Mouse (Mus musculus): ENCODE data around the gene Pigq. TPM values are rescaled to one million over a fixed set of nuclear protein-coding genes. Genes with fewer than 3 reads are reported as not detected.

The Pigq gene
- polyA plus RNA-seq, 1 experiment = 156 TPM

DNA sequence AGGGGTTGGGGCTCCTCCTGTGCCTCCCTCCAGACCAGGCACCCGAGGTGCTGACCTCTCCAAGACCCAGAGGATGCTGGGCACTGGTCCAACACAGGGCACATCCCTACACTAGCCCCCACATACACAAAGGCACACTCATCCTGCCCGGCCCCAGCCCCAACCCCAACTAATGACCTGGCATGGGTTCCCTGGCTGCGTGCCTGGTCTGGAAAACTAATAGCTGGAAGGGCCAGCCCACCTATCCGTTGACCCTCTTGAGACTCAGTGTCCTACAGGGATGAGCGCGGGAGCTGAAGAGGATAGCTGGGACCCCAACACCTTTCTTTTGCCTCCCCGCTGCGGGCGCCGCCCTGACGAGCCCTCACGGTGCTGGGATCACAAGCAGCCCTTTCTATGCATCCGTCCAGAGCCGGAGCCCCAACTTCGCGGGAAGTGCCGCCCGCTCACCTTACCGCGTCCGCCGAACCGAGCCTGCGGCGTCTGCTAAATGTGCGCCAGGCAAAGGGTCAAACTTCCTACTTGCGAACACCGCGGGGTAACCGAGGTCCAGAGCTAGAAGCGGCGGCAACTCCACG lies 6.6 kb upstream of the Pigq start:
- Histone ChIP-seq H3K27ac (ENCODE audit: insufficient read depth, low read length) (no peak overlapping the region; the same call in 1 of the 2 replicates), H3K4me1 (ENCODE audit: control insufficient read depth, insufficient read depth, low read length) (no peaks in the 10 kb centered on the region)

DNA sequence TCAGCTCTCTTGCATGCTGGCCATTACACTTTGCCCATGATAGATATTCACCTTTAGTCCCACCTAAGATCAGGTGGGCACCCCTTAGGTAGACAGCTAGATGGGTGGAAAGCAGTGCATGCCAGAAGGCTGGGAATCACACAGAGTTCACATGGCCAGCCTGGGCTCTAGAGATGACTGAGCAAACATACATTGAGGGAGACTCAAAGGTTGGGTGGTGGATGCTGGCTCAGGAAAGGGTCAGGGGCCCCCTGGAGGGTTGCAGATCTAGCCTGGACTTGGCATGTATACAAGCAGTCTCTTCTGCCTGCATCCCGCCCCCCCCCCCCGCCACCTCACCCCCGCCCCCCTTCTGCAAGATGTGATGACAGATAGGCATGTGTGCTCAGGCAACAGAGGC lies 6.0 kb upstream of the Pigq start:
- TF ChIP-seq POLR2A (IDR thresholded peaks at IDR 0.05; ENCODE audit: extremely low read depth, insufficient read depth, low read length) (no peak), CTCF (IDR thresholded peaks at IDR 0.05; ENCODE audit: extremely low read depth, insufficient read depth, low read length) (no peak)
- H3K4me3 ChIP-seq (ENCODE audit: insufficient read depth, low read length) = no peak overlapping the region
- no peaks in the 10 kb centered on the region for H3K4me1 ChIP-seq (ENCODE audit: control insufficient read depth, insufficient read depth, low read length)
- no peak overlapping the region for H3K27ac ChIP-seq (ENCODE audit: insufficient read depth, low read length)

More for the DNA sequence above, 6.6 kb upstream of the Pigq start:
- peak overlapping the region; percentile 19; the same call in 1 of the 2 replicates for H3K4me3 ChIP-seq (ENCODE audit: insufficient read depth, low read length)
- TF ChIP-seq CTCF (IDR thresholded peaks at IDR 0.05; ENCODE audit: extremely low read depth, insufficient read depth, low read length) (no peak), POLR2A (IDR thresholded peaks at IDR 0.05; ENCODE audit: extremely low read depth, insufficient read depth, low read length) (no peak)

DNA sequence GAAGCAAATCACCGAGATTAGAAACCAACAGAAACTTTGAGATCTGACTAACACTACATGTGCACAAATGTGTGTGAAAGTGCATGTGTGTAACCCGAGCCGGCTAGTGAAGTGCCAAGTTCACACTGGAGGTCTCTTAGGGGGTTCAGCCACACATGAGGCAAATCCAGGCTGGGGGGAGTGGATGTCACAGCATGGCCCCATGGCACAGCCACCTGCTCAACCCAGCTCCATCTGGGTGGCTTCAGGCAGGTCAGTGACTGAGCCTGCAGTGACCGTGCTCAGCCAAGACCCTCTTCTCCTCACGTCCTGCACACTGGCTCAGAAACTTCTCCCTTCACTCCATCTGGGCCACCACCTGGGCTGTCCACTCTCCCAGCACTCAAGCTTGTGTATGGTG lies 5.2 kb upstream of the Pigq start:
- Histone ChIP-seq H3K4me1 (ENCODE audit: control insufficient read depth, insufficient read depth, low read length) (no peaks in the 10 kb centered on the region), H3K4me3 (ENCODE audit: insufficient read depth, low read length) (no peak overlapping the region), H3K27ac (ENCODE audit: insufficient read depth, low read length) (no peak overlapping the region)
- TF ChIP-seq POLR2A (IDR thresholded peaks at IDR 0.05; ENCODE audit: extremely low read depth, insufficient read depth, low read length) (no peak), CTCF (IDR thresholded peaks at IDR 0.05; ENCODE audit: extremely low read depth, insufficient read depth, low read length) (no peak)

DNA sequence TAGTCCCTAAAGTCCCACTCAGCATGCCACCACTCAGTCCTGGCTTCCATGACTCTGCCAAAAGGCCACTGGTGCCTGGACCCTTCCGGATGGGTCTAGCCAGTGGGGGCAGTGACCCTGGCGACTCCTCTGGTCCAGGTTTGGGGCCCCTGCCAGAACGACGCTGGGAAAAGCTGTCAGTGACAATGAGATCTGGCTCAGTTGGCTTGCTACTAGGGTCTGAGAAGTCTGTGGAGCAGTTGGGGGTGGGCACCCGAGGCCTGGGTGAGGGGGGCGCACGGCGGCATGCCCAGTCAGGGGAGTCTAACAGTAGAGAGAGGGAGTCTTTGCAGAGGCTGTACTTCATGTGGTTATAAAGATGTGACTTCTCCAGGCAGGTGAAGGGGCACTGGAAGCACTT lies 3.3 kb upstream of the Pigq start:
- Histone ChIP-seq H3K27ac (ENCODE audit: insufficient read depth, low read length) (no peak overlapping the region), H3K4me3 (ENCODE audit: insufficient read depth, low read length) (no peak overlapping the region), H3K4me1 (ENCODE audit: control insufficient read depth, insufficient read depth, low read length) (no peaks in the 10 kb centered on the region)
- TF ChIP-seq POLR2A (IDR thresholded peaks at IDR 0.05; ENCODE audit: extremely low read depth, insufficient read depth, low read length) = no peak
- no peak for TF ChIP-seq CTCF (IDR thresholded peaks at IDR 0.05; ENCODE audit: extremely low read depth, insufficient read depth, low read length)

DNA sequence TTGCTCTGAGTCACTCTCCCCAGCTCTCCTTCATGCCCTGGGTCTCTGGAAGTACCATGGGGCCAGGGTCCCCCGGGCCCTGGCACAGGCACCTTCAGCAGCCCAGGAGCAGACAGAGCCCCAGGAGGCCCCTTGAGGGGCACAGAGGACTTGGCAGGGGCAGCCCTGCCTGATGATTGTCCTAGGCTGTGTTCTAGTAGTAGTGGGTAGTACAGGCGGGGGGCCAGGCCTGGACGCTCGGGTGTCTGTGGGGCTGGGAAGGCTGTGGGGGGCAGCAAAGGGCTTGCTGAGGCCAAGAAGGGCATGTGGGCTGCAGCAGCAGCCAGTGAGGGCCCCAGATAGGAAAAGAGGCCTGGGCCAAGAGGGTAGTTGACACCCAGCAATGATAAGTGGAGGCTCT lies 2.8 kb upstream of the Pigq start:
- no peak for TF ChIP-seq POLR2A (IDR thresholded peaks at IDR 0.05; ENCODE audit: extremely low read depth, insufficient read depth, low read length)
- TF ChIP-seq CTCF (IDR thresholded peaks at IDR 0.05; ENCODE audit: extremely low read depth, insufficient read depth, low read length) = no peak
- Histone ChIP-seq H3K4me3 (ENCODE audit: insufficient read depth, low read length) (no peak overlapping the region), H3K27ac (ENCODE audit: insufficient read depth, low read length) (no peak overlapping the region), H3K4me1 (ENCODE audit: control insufficient read depth, insufficient read depth, low read length) (no peaks in the 10 kb centered on the region)

DNA sequence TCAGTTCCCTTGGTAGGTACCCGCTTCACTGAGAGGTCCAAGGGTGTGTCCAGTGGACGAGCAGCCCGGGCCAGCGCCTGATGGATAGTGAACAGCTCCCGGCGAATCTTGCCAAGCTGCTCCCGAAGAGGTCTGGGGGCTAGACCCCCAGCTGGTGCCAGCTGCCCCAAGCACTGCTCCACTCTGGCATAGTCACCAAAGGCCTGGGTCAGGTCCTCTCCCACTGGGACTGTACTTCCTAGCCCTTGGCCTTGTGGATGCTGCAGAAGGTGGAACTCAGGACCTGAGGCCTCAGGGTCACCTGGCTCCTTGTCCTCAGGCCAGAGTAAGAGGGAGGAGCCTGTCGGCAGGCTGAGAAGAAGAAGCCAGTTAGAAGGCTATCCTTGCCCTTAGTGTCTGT lies 2.2 kb upstream of the Pigq start:
- Histone ChIP-seq H3K4me1 (ENCODE audit: control insufficient read depth, insufficient read depth, low read length) (no peaks in the 10 kb centered on the region), H3K27ac (ENCODE audit: insufficient read depth, low read length) (no peak overlapping the region), H3K4me3 (ENCODE audit: insufficient read depth, low read length) (no peak overlapping the region)
- TF ChIP-seq CTCF (IDR thresholded peaks at IDR 0.05; ENCODE audit: extremely low read depth, insufficient read depth, low read length) (no peak), POLR2A (IDR thresholded peaks at IDR 0.05; ENCODE audit: extremely low read depth, insufficient read depth, low read length) (no peak)

DNA sequence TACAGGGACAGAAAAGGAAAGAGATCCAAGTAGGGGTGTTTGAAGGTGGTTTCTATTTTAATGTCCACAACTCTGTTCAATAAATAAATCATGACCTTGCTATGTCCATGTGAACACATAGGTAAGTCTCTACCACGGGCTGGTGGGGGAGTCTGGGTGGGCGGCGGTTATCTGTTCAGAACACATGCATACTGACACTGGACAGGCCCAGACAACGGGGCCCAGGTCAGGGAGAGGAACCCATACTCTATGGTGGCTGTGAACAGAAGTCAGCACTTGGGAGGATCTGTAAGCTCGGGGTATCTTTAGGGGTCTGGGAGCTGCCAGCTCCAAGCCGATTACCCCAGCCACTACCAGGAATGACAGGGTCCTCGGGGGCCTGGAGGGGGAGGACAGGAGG lies 1.6 kb upstream of the Pigq start:
- Histone ChIP-seq H3K4me3 (ENCODE audit: insufficient read depth, low read length) (no peak overlapping the region), H3K4me1 (ENCODE audit: control insufficient read depth, insufficient read depth, low read length) (no peaks in the 10 kb centered on the region), H3K27ac (ENCODE audit: insufficient read depth, low read length) (no peak overlapping the region)
- TF ChIP-seq CTCF (IDR thresholded peaks at IDR 0.05; ENCODE audit: extremely low read depth, insufficient read depth, low read length) (no peak), POLR2A (IDR thresholded peaks at IDR 0.05; ENCODE audit: extremely low read depth, insufficient read depth, low read length) (no peak)

DNA sequence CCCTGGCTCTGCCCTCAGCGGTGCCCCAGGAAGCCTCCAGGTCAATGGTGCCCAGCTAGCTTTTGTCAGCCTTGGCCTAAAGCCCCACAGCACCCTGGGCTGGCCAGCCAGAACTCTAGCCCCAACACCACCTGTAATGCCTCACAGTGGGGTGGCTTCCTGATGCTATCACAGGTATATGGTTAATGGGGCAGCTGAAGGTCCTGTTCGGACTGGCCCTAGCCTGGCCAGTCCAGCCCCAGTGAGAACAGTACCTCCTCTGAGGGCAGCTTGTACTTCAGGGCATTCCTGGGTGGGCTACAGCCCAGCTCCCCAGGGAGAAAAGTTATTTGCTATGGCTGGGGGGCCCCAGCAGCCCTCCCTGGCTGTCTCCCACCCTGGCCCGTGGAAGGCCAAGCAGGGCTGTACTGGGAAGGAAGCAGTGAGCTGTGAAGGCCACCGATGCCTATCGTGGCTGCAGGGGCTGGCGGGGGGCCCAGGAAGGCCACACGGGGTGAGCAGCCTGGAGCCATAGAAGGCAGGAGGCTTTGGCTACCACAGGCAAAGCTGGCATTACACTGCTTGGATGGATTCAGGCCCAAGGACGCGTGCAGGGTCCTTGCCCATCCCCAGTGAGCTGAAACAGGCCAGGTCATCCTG lies 900 bp upstream of the Pigq start:
- H3K27ac ChIP-seq (ENCODE audit: insufficient read depth, low read length) = no peak overlapping the region
- H3K4me3 ChIP-seq (ENCODE audit: insufficient read depth, low read length) = no peak overlapping the region
- no peak for TF ChIP-seq CTCF (IDR thresholded peaks at IDR 0.05; ENCODE audit: extremely low read depth, insufficient read depth, low read length)
- H3K4me1 ChIP-seq (ENCODE audit: control insufficient read depth, insufficient read depth, low read length) = peaks cover 3% of the 10 kb centered on the region; the same call in 1 of the 2 replicates

DNA sequence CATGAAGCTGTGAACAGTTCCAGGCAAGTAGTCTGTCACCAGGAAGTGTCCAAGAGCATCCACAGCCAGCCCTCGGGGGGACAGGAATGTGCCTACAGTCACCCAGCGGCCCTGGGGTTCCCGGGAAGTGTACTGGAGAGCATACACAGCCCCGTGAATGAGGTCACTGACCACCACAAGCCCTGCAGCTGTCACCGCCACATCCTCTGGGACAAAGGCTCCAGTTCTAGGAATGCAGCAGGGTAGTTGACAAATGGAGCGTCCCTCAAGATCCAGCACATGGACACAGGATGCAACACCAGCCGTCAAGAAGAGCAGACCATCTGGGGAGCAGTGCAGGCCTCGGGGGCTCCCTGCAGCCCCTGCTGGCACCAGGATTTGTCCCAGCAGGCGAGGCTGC lies 967 bp downstream of the Pigq start:
- Histone ChIP-seq H3K27ac (ENCODE audit: insufficient read depth, low read length) (no peak overlapping the region), H3K4me3 (ENCODE audit: insufficient read depth, low read length) (no peak overlapping the region), H3K4me1 (ENCODE audit: control insufficient read depth, insufficient read depth, low read length) (peaks cover 3% of the 10 kb centered on the region; the same call in 1 of the 2 replicates)
- TF ChIP-seq POLR2A (IDR thresholded peaks at IDR 0.05; ENCODE audit: extremely low read depth, insufficient read depth, low read length) (no peak), CTCF (IDR thresholded peaks at IDR 0.05; ENCODE audit: extremely low read depth, insufficient read depth, low read length) (no peak)

DNA sequence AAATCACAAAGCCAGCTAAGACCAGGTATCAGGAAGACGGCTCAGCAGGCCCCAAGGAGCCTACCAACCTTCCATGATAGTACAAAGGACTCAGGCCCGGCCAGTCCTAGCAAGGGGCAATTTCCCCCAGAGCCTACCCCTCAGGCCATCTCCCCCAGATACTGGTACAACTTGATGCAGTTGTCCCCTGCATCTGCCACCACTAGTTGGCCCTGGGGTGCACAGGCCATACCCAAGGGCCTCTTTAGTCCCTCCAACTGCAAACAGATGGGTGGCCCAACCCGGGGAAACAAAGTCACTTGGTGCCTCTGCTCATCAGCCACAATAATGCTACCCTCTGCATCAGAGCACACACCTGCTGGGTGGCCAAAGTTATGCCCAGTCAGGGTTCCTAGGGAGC lies 1.5 kb downstream of the Pigq start:
- Histone ChIP-seq H3K4me1 (ENCODE audit: control insufficient read depth, insufficient read depth, low read length) (peaks cover 3% of the 10 kb centered on the region; the same call in 1 of the 2 replicates), H3K27ac (ENCODE audit: insufficient read depth, low read length) (no peak overlapping the region), H3K4me3 (ENCODE audit: insufficient read depth, low read length) (no peak overlapping the region)
- TF ChIP-seq CTCF (IDR thresholded peaks at IDR 0.05; ENCODE audit: extremely low read depth, insufficient read depth, low read length) (no peak), POLR2A (IDR thresholded peaks at IDR 0.05; ENCODE audit: extremely low read depth, insufficient read depth, low read length) (no peak)
